Mouse (Mus musculus): ENCODE results near the gene Caprin2. TPM values are rescaled to one million over a fixed set of nuclear protein-coding genes. Genes with fewer than 3 reads are reported as not detected.

The Caprin2 gene
- 24.8 and 25.7 TPM in 2 replicates for total RNA-seq (2012; rRNA removed)

GRCm38 (mm10) chr6:148895773-148896506, at the start of gene Caprin2:
Caprin2 (minus strand) TSS chr6:148896237.
- Histone ChIP-seq H3K4me1 (ENCODE audit: control insufficient read depth in 2 of 2, insufficient read depth in 2 of 2, low read length in 2 of 2, poor library complexity in 1 of 2) (no peaks in the 10 kb centered on the region; a peak in 1 of 4 replicates), H3K4me3 (ENCODE audit: insufficient read depth in 1 of 2, low read depth in 1 of 2, low read length in 2 of 2, poor library complexity in 1 of 2, severe bottlenecking in 1 of 2) (peak within 1 kb of the TSS; percentile 82 to 89), H3K9ac (ENCODE audit: insufficient read depth, low read depth, low read length, poor library complexity, severe bottlenecking) (peak within 1 kb of the TSS; percentile 82), H3K36me3 (ENCODE audit: control insufficient read depth, insufficient read depth, low read length, poor library complexity, severe bottlenecking) (no peaks in the 10 kb centered on the region), H3K27ac (ENCODE audit: insufficient read depth, low read depth, low read length, poor library complexity, severe bottlenecking) (peak within 1 kb of the TSS; percentile 51; the same call in 1 of the 2 replicates), H3K9me3 (ENCODE audit: control insufficient read depth, insufficient read depth, low read depth, low read length) (no peaks in the 10 kb centered on the region)
- in situ Hi-C loops (cut with MboI; ENCODE audit: low sequenced_read_pairs in 2 of 2, unreplicated experiment in 2 of 2): no loop called here
- peak; percentile 93 for DNase-seq (ENCODE audit: low read depth, low spot score)
- TF ChIP-seq HCFC1 (IDR thresholded peaks at IDR 0.05; ENCODE audit: borderline replicate concordance, insufficient read depth, low read length) (peak; percentile 28; the same call in 1 of the 2 replicates), ZNF384 (IDR thresholded peaks at IDR 0.05; ENCODE audit: low read depth, low read length) (no peak)

- no peak for DNase-seq (ENCODE audit: low read depth, low spot score)
- in situ Hi-C loops (cut with MboI; ENCODE audit: low sequenced_read_pairs in 2 of 2, unreplicated experiment in 2 of 2): no loop called here
- peaks cover 6 to 10% of the 10 kb centered on the region in 2 experiments; a peak in 3 of 4 replicates for H3K4me1 ChIP-seq (ENCODE audit: control insufficient read depth in 2 of 2, insufficient read depth in 2 of 2, low read length in 2 of 2, poor library complexity in 1 of 2)
- H3K27ac ChIP-seq (ENCODE audit: insufficient read depth, low read depth, low read length, poor library complexity, severe bottlenecking): peak overlapping the region; percentile 90
- H3K4me3 ChIP-seq (ENCODE audit: insufficient read depth in 1 of 2, low read depth in 1 of 2, low read length in 2 of 2, poor library complexity in 1 of 2, severe bottlenecking in 1 of 2): peak overlapping the region; percentile 81 to 98
- TF ChIP-seq ZC3H11A (IDR thresholded peaks at IDR 0.05; ENCODE audit: borderline replicate concordance, low read depth, low read length) (no peak), ZNF384 (IDR thresholded peaks at IDR 0.05; ENCODE audit: low read depth, low read length) (peak; percentile 63; the same call in 1 of the 2 replicates)
- H3K36me3 ChIP-seq (ENCODE audit: control insufficient read depth, insufficient read depth, low read length, poor library complexity, severe bottlenecking): peaks cover 24% of the 10 kb centered on the region
- no peaks in the 10 kb centered on the region for H3K9me3 ChIP-seq (ENCODE audit: control insufficient read depth, insufficient read depth, low read depth, low read length)
- peak overlapping the region; percentile 90 for H3K9ac ChIP-seq (ENCODE audit: insufficient read depth, low read depth, low read length, poor library complexity, severe bottlenecking)
Measured at GRCm38 (mm10) chr6:148944767-148945508, 48.9 kb upstream of the Caprin2 start.

DNA sequence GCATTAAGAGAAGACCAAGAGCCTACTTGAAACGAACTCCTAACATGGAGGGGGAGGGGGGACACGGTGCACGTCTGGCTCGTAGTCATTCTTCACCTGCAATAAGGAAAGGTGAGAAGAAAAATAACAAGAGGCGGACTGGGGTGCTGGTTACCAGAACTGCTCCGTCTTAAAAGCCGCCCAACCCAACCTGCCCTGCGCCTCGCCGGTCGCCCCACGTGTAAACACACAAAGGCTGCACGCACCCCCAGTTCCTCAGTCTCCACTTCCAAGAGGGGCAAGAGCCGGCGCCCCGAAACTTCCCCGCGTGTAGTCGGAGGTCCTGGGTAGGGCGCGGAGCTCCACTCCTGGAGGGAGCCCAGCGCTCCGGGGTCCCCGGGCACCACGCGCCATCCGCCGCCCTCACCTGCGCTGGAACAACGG, 48.3 kb upstream of the Caprin2 start:
- no peak for DNase-seq (ENCODE audit: low read depth, low spot score)
- Histone ChIP-seq H3K4me1 (ENCODE audit: control insufficient read depth in 2 of 2, insufficient read depth in 2 of 2, low read length in 2 of 2, poor library complexity in 1 of 2) (peaks cover 6 to 11% of the 10 kb centered on the region in 2 experiments; a peak in 3 of 4 replicates), H3K9ac (ENCODE audit: insufficient read depth, low read depth, low read length, poor library complexity, severe bottlenecking) (peak overlapping the region; percentile 90), H3K9me3 (ENCODE audit: control insufficient read depth, insufficient read depth, low read depth, low read length) (no peaks in the 10 kb centered on the region), H3K36me3 (ENCODE audit: control insufficient read depth, insufficient read depth, low read length, poor library complexity, severe bottlenecking) (peaks cover 24% of the 10 kb centered on the region), H3K27ac (ENCODE audit: insufficient read depth, low read depth, low read length, poor library complexity, severe bottlenecking) (peak overlapping the region; percentile 90), H3K4me3 (ENCODE audit: insufficient read depth in 1 of 2, low read depth in 1 of 2, low read length in 2 of 2, poor library complexity in 1 of 2, severe bottlenecking in 1 of 2) (peak overlapping the region; percentile 81 to 98)
- in situ Hi-C loops (cut with MboI; ENCODE audit: low sequenced_read_pairs in 2 of 2, unreplicated experiment in 2 of 2): no loop called here
- TF ChIP-seq CHD2 (IDR thresholded peaks at IDR 0.05; ENCODE audit: low read depth, low read length): no peak
- TF ChIP-seq HCFC1 (IDR thresholded peaks at IDR 0.05; ENCODE audit: borderline replicate concordance, insufficient read depth, low read length): no peak
- no peak for TF ChIP-seq ZC3H11A (IDR thresholded peaks at IDR 0.05; ENCODE audit: borderline replicate concordance, low read depth, low read length)
- TF ChIP-seq MAFK (IDR thresholded peaks at IDR 0.05; ENCODE audit: insufficient read depth, low read depth, low read length): no peak
- no peak for TF ChIP-seq ZNF384 (IDR thresholded peaks at IDR 0.05; ENCODE audit: low read depth, low read length)

DNA sequence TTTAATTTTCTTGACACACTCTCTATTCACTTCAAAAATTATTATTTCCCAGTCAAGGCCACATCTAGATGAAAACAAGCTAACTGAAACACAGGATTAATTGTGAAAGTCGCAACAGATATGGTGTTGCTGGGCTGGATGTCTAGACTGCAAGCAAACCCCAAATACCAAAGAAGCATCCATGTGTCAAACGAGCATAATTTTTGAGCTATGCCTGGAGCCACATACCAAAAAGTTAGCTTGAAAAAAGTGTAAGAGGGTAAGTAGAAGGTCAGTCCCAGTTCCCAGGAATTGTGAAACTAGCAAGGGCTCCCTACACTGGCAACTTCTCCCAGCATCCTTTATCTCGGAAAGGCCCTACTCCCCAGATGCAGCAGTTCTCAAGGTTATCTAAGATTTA, 47.7 kb upstream of the Caprin2 start:
- H3K27ac ChIP-seq (ENCODE audit: insufficient read depth, low read depth, low read length, poor library complexity, severe bottlenecking): no peak overlapping the region
- DNase-seq (ENCODE audit: low read depth, low spot score): no peak
- peaks cover 24% of the 10 kb centered on the region for H3K36me3 ChIP-seq (ENCODE audit: control insufficient read depth, insufficient read depth, low read length, poor library complexity, severe bottlenecking)
- no peak for TF ChIP-seq HCFC1 (IDR thresholded peaks at IDR 0.05; ENCODE audit: borderline replicate concordance, insufficient read depth, low read length)
- no peak for TF ChIP-seq MAFK (IDR thresholded peaks at IDR 0.05; ENCODE audit: insufficient read depth, low read depth, low read length)
- H3K4me1 ChIP-seq (ENCODE audit: control insufficient read depth in 2 of 2, insufficient read depth in 2 of 2, low read length in 2 of 2, poor library complexity in 1 of 2): peaks cover 6 to 12% of the 10 kb centered on the region in 2 experiments; a peak in 3 of 4 replicates
- peak overlapping the region; percentile 73; the same call in 1 of the 2 replicates for H3K9ac ChIP-seq (ENCODE audit: insufficient read depth, low read depth, low read length, poor library complexity, severe bottlenecking)
- in situ Hi-C loops (cut with MboI; ENCODE audit: low sequenced_read_pairs in 2 of 2, unreplicated experiment in 2 of 2): no loop called here
- H3K4me3 ChIP-seq (ENCODE audit: insufficient read depth in 1 of 2, low read depth in 1 of 2, low read length in 2 of 2, poor library complexity in 1 of 2, severe bottlenecking in 1 of 2): peak overlapping the region; percentile 81 to 98
- H3K9me3 ChIP-seq (ENCODE audit: control insufficient read depth, insufficient read depth, low read depth, low read length): no peaks in the 10 kb centered on the region

Measured in ES-E14 (cell line).